Mouse (Mus musculus) heart, embryonic 15.5 days (tissue): ENCODE measurements around the gene Ppp1r12b. TPM values are rescaled to one million over a fixed set of nuclear protein-coding genes. Genes with fewer than 3 reads are reported as not detected.
"Not testable (repeated sequence)": the region's sequence is repeated elsewhere in the genome, so short reads cannot be mapped to it uniquely, and the experiment has no call there.

Experiments used
- ATAC-seq: fragments of 200-750 bp; cut with Nextera tagmentation; replicated peaks from 2 replicates; pipeline ENCODE4 v1.8.0; 2017; ENCODE audit warnings: low read depth, moderate TSS enrichment; ENCODE audit not compliant: insufficient number of reproducible peaks, insufficient read depth, low FRiP score
- H3K27ac ChIP-seq: fragments of 300-500 bp; sonication (generic); 2 replicates; pipeline ENCODE4 v1.5.1; 2015; ENCODE audit warnings: mild to moderate bottlenecking, inconsistent platforms
- H3K27me3 ChIP-seq: fragments of 300-500 bp; sonication (generic); 2 replicates; pipeline ENCODE4 v1.6.1; 2015; ENCODE audit warnings: inconsistent platforms
- H3K36me3 ChIP-seq: fragments of 300-500 bp; sonication (generic); 2 replicates; pipeline ENCODE4 v1.6.1; 2015; ENCODE audit warnings: mild to moderate bottlenecking, inconsistent platforms
- H3K4me1 ChIP-seq: fragments of 300-500 bp; sonication (generic); replicated peaks from 2 replicates; pipeline ENCODE4 v1.6.1; 2015; ENCODE audit warnings: inconsistent platforms
- H3K4me2 ChIP-seq: fragments of 300-500 bp; sonication (generic); 2 replicates; pipeline ENCODE4 v1.6.1; 2015; ENCODE audit warnings: inconsistent platforms, mild to moderate bottlenecking, moderate library complexity
- H3K4me3 ChIP-seq: fragments of 300-500 bp; sonication (generic); 2 replicates; pipeline ENCODE4 v1.5.1; 2015; ENCODE audit warnings: mild to moderate bottlenecking, inconsistent platforms
- H3K9ac ChIP-seq: fragments of 300-500 bp; sonication (generic); 2 replicates; pipeline ENCODE4 v1.6.1; 2015; ENCODE audit warnings: mild to moderate bottlenecking, inconsistent platforms
- H3K9me3 ChIP-seq: fragments of 300-500 bp; sonication (generic); replicated peaks from 2 replicates; pipeline ENCODE4 v1.6.1; 2016; ENCODE audit warnings: inconsistent platforms
- WGBS: fragments of 180-500 bp; shearing (Covaris S2); methylation state at CpG from one replicate; pipeline ENCODE4 v1.1.7; 2015; ENCODE audit warnings: mixed read lengths; 5-methylcytosine and 5-hydroxymethylcytosine counted together
- polyA plus RNA-seq: library from polyadenylated mRNA; unstranded; fragments of >200 nt; fragmentation: Nextera tagmentation; extraction: Ambion mirVana; gene quantifications from 2 replicates; pipeline ENCODE4 v1.2.1, GENCODE M21; 2015

The Ppp1r12b gene
- polyA plus RNA-seq, 1 experiment from 2014 or later: 26.0 TPM

GRCm38 (mm10) chr1:134847851-134848250 is 107.9 kb downstream of the Ppp1r12b start:
- no peaks in the 10 kb centered on the region for H3K9me3 ChIP-seq
- peaks cover 24% of the 10 kb centered on the region for H3K4me1 ChIP-seq
- ATAC-seq: no peak
- peaks cover 16% of the 10 kb centered on the region for H3K36me3 ChIP-seq
- H3K9ac ChIP-seq: no peak overlapping the region
- H3K4me2 ChIP-seq: no peak overlapping the region
- 84% methylated on average over 9 of the region's 9 CpGs for WGBS
- H3K27ac ChIP-seq: peak overlapping the region; percentile 81; the same call in 1 of the 2 replicates
- H3K4me3 ChIP-seq: no peak overlapping the region
- H3K27me3 ChIP-seq: no peaks in the 10 kb centered on the region

- 57% methylated on average over 10 of the region's 10 CpGs for WGBS
- no peaks in the 10 kb centered on the region for H3K9me3 ChIP-seq
- peaks cover 14% of the 10 kb centered on the region for H3K36me3 ChIP-seq
- ATAC-seq: peak; percentile 74
- H3K27me3 ChIP-seq: no peaks in the 10 kb centered on the region
- H3K27ac ChIP-seq: peak overlapping the region; percentile 81
- H3K9ac ChIP-seq: no peak overlapping the region
- no peak overlapping the region for H3K4me2 ChIP-seq
- peaks cover 25% of the 10 kb centered on the region for H3K4me1 ChIP-seq
- H3K4me3 ChIP-seq: no peak overlapping the region
Observed at GRCm38 (mm10) chr1:134846295-134846988, 109.3 kb downstream of the Ppp1r12b start.

GRCm38 (mm10) chr1:134843369-134843768 is 112.4 kb downstream of the Ppp1r12b start:
- Histone ChIP-seq H3K4me1 (peaks cover 25% of the 10 kb centered on the region), H3K27me3 (no peaks in the 10 kb centered on the region), H3K36me3 (peaks cover 9% of the 10 kb centered on the region; the same call in 1 of the 2 replicates), H3K27ac (peak overlapping the region; percentile 60; the same call in 1 of the 2 replicates), H3K9ac (no peak overlapping the region), H3K9me3 (no peaks in the 10 kb centered on the region), H3K4me2 (no peak overlapping the region), H3K4me3 (no peak overlapping the region)
- WGBS: 76% methylated on average over 6 of the region's 6 CpGs
- no peak for ATAC-seq

- no peaks in the 10 kb centered on the region for H3K9me3 ChIP-seq
- no peak overlapping the region for H3K4me3 ChIP-seq
- no peak for ATAC-seq
- no peak overlapping the region for H3K27ac ChIP-seq
- 84% methylated on average over 10 of the region's 10 CpGs for WGBS
- H3K4me2 ChIP-seq: no peak overlapping the region
- H3K4me1 ChIP-seq: no peaks in the 10 kb centered on the region
- H3K36me3 ChIP-seq: peaks cover 59% of the 10 kb centered on the region
- no peak overlapping the region for H3K9ac ChIP-seq
- H3K27me3 ChIP-seq: no peaks in the 10 kb centered on the region
Observed at GRCm38 (mm10) chr1:134836909-134837480, 118.7 kb downstream of the Ppp1r12b start.

GRCm38 (mm10) chr1:134830881-134831280 is 124.9 kb downstream of the Ppp1r12b start:
- not testable (repeated sequence) for H3K4me3 ChIP-seq, H3K27me3 ChIP-seq, H3K9me3 ChIP-seq, ATAC-seq, H3K27ac ChIP-seq, H3K9ac ChIP-seq, H3K4me2 ChIP-seq, H3K4me1 ChIP-seq
- H3K36me3 ChIP-seq: peaks cover 53% of the 10 kb centered on the region
- WGBS: 83% methylated on average over 3 of the region's 3 CpGs

- 0 out of 2 replicates have a peak, but pooled peaks have one; percentile 18 for ATAC-seq
- Histone ChIP-seq H3K4me3 (no peak overlapping the region), H3K27ac (0 out of 2 replicates have a peak overlapping the region, but pooled peaks have one; percentile 2), H3K9ac (no peak overlapping the region), H3K36me3 (peaks cover 40% of the 10 kb centered on the region), H3K9me3 (no peaks in the 10 kb centered on the region), H3K4me2 (no peak overlapping the region), H3K4me1 (peaks cover 7% of the 10 kb centered on the region), H3K27me3 (no peaks in the 10 kb centered on the region)
- 40% methylated on average over 4 of the region's 4 CpGs for WGBS
Observed at GRCm38 (mm10) chr1:134829635-134830034, 126.1 kb downstream of the Ppp1r12b start.

- H3K9ac ChIP-seq: no peak overlapping the region
- H3K27ac ChIP-seq: peak overlapping the region; percentile 46
- no peak overlapping the region for H3K4me2 ChIP-seq
- H3K36me3 ChIP-seq: peaks cover 16% of the 10 kb centered on the region
- 55% methylated on average over 6 of the region's 6 CpGs for WGBS
- H3K9me3 ChIP-seq: no peaks in the 10 kb centered on the region
- ATAC-seq: no peak
- no peak overlapping the region for H3K4me3 ChIP-seq
- H3K4me1 ChIP-seq: peaks cover 28% of the 10 kb centered on the region
- H3K27me3 ChIP-seq: no peaks in the 10 kb centered on the region
Observed at GRCm38 (mm10) chr1:134824896-134825295, 130.8 kb downstream of the Ppp1r12b start.

GRCm38 (mm10) chr1:134823842-134824241 is 131.9 kb downstream of the Ppp1r12b start:
- 40% methylated on average over 7 of the region's 7 CpGs for WGBS
- Histone ChIP-seq H3K36me3 (peaks cover 16% of the 10 kb centered on the region), H3K4me3 (no peak overlapping the region), H3K4me2 (no peak overlapping the region), H3K4me1 (peaks cover 28% of the 10 kb centered on the region), H3K9ac (no peak overlapping the region), H3K9me3 (no peaks in the 10 kb centered on the region), H3K27me3 (no peaks in the 10 kb centered on the region), H3K27ac (peak overlapping the region; percentile 51; the same call in 1 of the 2 replicates)
- ATAC-seq: no peak

- Histone ChIP-seq H3K36me3 (peaks cover 12% of the 10 kb centered on the region), H3K4me1 (peaks cover 28% of the 10 kb centered on the region), H3K4me3 (no peak overlapping the region), H3K4me2 (no peak overlapping the region), H3K27ac (peak overlapping the region; percentile 76), H3K9me3 (no peaks in the 10 kb centered on the region), H3K9ac (no peak overlapping the region), H3K27me3 (no peaks in the 10 kb centered on the region)
- ATAC-seq: 0 out of 2 replicates have a peak, but pooled peaks have one; percentile 31
- 47% methylated on average over 8 of the region's 8 CpGs for WGBS
Observed at GRCm38 (mm10) chr1:134823323-134823722, 132.4 kb downstream of the Ppp1r12b start.

GRCm38 (mm10) chr1:134820882-134821281 is 134.9 kb downstream of the Ppp1r12b start:
- Histone ChIP-seq H3K9ac (no peak overlapping the region), H3K36me3 (no peaks in the 10 kb centered on the region; the same call in 1 of the 2 replicates), H3K9me3 (no peaks in the 10 kb centered on the region), H3K4me3 (no peak overlapping the region), H3K4me1 (peaks cover 50% of the 10 kb centered on the region), H3K27me3 (no peaks in the 10 kb centered on the region), H3K4me2 (no peak overlapping the region), H3K27ac (peak overlapping the region; percentile 4; the same call in 1 of the 2 replicates)
- WGBS: 57% methylated on average over 3 of the region's 3 CpGs
- ATAC-seq: no peak

GRCm38 (mm10) chr1:134819196-134819595 is 136.5 kb downstream of the Ppp1r12b start:
- H3K36me3 ChIP-seq: no peaks in the 10 kb centered on the region
- H3K4me1 ChIP-seq: peaks cover 54% of the 10 kb centered on the region
- H3K4me2 ChIP-seq: no peak overlapping the region
- no peak overlapping the region for H3K4me3 ChIP-seq
- no peak overlapping the region for H3K9ac ChIP-seq
- WGBS: 83% methylated on average over 11 of the region's 11 CpGs
- H3K27ac ChIP-seq: no peak overlapping the region
- ATAC-seq: no peak
- H3K27me3 ChIP-seq: no peaks in the 10 kb centered on the region
- H3K9me3 ChIP-seq: no peaks in the 10 kb centered on the region
